Mouse (Mus musculus): Measurements from ENCODE around the gene Tiparp.

DNA sequence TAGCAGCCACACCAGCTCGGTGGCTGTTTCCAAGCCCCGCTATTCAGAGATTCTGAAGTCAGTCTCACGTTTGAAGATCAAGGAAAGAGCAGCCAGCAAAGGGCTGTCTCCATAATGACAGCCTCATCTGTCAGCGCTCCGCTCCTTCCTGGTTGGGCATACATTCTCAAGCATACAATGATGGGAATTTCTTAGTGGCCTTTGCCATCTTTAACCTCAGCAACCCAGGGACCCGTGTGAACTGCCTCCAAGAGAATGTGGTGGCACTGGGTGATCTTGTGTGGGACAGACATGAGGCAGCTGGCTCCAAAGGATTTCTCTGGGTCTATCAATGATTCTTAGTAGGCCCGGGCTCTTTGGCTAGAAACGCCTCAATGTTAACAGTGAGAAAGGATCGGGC lies 34.0 kb downstream of the Tiparp start:
- no peak for TF ChIP-seq CTCF (IDR thresholded peaks at IDR 0.05; ENCODE audit: control insufficient read depth, insufficient read depth, low read length)
- TF ChIP-seq POLR2A (IDR thresholded peaks at IDR 0.05; ENCODE audit: borderline replicate concordance, control insufficient read depth, low read depth, low read length), result no peak
